Comparison of ENCODE assay signal across 19 mouse cellular contexts in the genomic region with DNA sequence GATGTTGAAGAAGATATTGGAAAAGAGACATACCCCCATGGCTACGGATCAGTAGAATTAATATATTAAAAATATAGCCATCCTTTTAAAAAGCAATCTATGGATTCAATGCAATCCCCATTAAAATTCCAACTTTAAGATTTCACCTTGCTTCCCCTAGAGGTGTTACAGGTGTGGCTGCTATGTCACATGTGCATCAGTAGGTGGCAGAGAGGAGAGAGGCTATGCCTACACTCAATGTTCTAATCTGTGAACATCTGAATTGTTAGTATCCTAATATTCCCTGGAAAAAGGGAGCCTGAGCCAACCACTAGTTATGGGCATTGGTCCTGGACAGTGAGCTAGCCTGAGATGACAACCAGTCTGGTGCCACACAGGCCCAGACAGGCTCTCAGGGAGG.
DNase-seq lines count a peak whose midpoint lies in the region; ATAC-seq and TF ChIP-seq lines count a peak whose summit lies in the region.
"Had no signal": no experiment of that assay in that cellular context is flagged by ENCODE, and none has a peak within 500 bp of the region (broad histone marks: within the 10 kb centered on the region; RNA-seq: fewer than 3 reads in every experiment).

No protein-coding gene starts in this region.

- no peak overlapping the region for H3K9ac ChIP-seq in kidney, postnatal 0 days (ENCODE audit: low read depth, low read length)
- no peak overlapping the region for H3K9ac ChIP-seq in kidney, embryonic 14.5 days (ENCODE audit: low read depth, low read length)
- H3K9ac ChIP-seq in hindbrain, embryonic 13.5 days, result no peak overlapping the region
- H3K9ac ChIP-seq: embryonic facial prominence, embryonic 15.5 days; kidney, embryonic 15.5 days; limb, embryonic 15.5 days; midbrain, embryonic 15.5 days; neural tube, embryonic 13.5 days had no signal

- WGBS in kidney, postnatal 0 days, result 88% methylated on average over 1 of the region's 1 CpGs
- WGBS in kidney, embryonic 14.5 days, result 100% methylated on average over 1 of the region's 1 CpGs
- 92% methylated on average over 1 of the region's 1 CpGs for WGBS in hindbrain, embryonic 13.5 days

- no peaks in the 10 kb centered on the region for H3K4me1 ChIP-seq in kidney, postnatal 0 days (replicated peaks; ENCODE audit: insufficient read depth, low read length)
- no peaks in the 10 kb centered on the region for H3K4me1 ChIP-seq in kidney, embryonic 14.5 days (ENCODE audit: control insufficient read depth, insufficient read depth, low read length)
- no peaks in the 10 kb centered on the region for H3K4me1 ChIP-seq in hindbrain, embryonic 13.5 days (replicated peaks)
- H3K4me1 ChIP-seq: embryonic facial prominence, embryonic 15.5 days; kidney, embryonic 15.5 days; limb, embryonic 15.5 days; midbrain, embryonic 15.5 days; neural tube, embryonic 13.5 days had no signal

- H3K4me3 ChIP-seq in gastrocnemius, adult 2 months, result no peak overlapping the region
- H3K4me3 ChIP-seq in kidney, postnatal 0 days (replicated peaks; ENCODE audit: low read depth, low read length), result no peak overlapping the region
- H3K4me3 ChIP-seq in kidney, embryonic 14.5 days (ENCODE audit: low read length), result no peak overlapping the region
- H3K4me3 ChIP-seq in hindbrain, embryonic 13.5 days, result no peak overlapping the region
- H3K4me3 ChIP-seq: embryonic facial prominence, embryonic 15.5 days; kidney, embryonic 15.5 days; limb, embryonic 15.5 days; midbrain, embryonic 15.5 days; neural tube, embryonic 13.5 days had no signal

- no peak overlapping the region for H3K27ac ChIP-seq in gastrocnemius, adult 2 months
- no peak overlapping the region for H3K27ac ChIP-seq in kidney, postnatal 0 days
- H3K27ac ChIP-seq in kidney, embryonic 14.5 days (ENCODE audit: low read depth, low read length), result no peak overlapping the region
- H3K27ac ChIP-seq in hindbrain, embryonic 13.5 days, result no peak overlapping the region
- H3K27ac ChIP-seq: embryonic facial prominence, embryonic 15.5 days; kidney, embryonic 15.5 days; limb, embryonic 15.5 days; midbrain, embryonic 15.5 days; neural tube, embryonic 13.5 days had no signal

- H3K4me2 ChIP-seq in kidney, postnatal 0 days (ENCODE audit: low read length), result no peak overlapping the region
- no peak overlapping the region for H3K4me2 ChIP-seq in kidney, embryonic 14.5 days (replicated peaks; ENCODE audit: low read depth, low read length)
- H3K4me2 ChIP-seq in hindbrain, embryonic 13.5 days, result no peak overlapping the region
- H3K4me2 ChIP-seq: embryonic facial prominence, embryonic 15.5 days; kidney, embryonic 15.5 days; limb, embryonic 15.5 days; midbrain, embryonic 15.5 days; neural tube, embryonic 13.5 days had no signal

- no peaks in the 10 kb centered on the region for H3K27me3 ChIP-seq in kidney, postnatal 0 days (ENCODE audit: insufficient read depth, low read length)
- no peaks in the 10 kb centered on the region for H3K27me3 ChIP-seq in kidney, embryonic 14.5 days (ENCODE audit: control insufficient read depth, insufficient read depth, low read length)
- no peaks in the 10 kb centered on the region for H3K27me3 ChIP-seq in hindbrain, embryonic 13.5 days
- H3K27me3 ChIP-seq: embryonic facial prominence, embryonic 15.5 days; kidney, embryonic 15.5 days; limb, embryonic 15.5 days; midbrain, embryonic 15.5 days; neural tube, embryonic 13.5 days had no signal

- H3K9me3 ChIP-seq in kidney, postnatal 0 days (replicated peaks; ENCODE audit: low read length), result no peaks in the 10 kb centered on the region
- H3K9me3 ChIP-seq in kidney, embryonic 14.5 days (ENCODE audit: control insufficient read depth, low read length), result no peaks in the 10 kb centered on the region
- no peaks in the 10 kb centered on the region for H3K9me3 ChIP-seq in hindbrain, embryonic 13.5 days
- H3K9me3 ChIP-seq: embryonic facial prominence, embryonic 15.5 days; kidney, embryonic 15.5 days; limb, embryonic 15.5 days; midbrain, embryonic 15.5 days; neural tube, embryonic 13.5 days had no signal

- no peak for ATAC-seq in kidney, postnatal 0 days (replicated peaks; ENCODE audit: low FRiP score, low read depth)
- no peak for ATAC-seq in kidney, embryonic 14.5 days (ENCODE audit: low FRiP score, low TSS enrichment)
- ATAC-seq in hindbrain, embryonic 13.5 days (ENCODE audit: low FRiP score), result no peak
- ATAC-seq: midbrain, embryonic 15.5 days had no signal

- peak; percentile 14; the same call in 1 of the 2 replicates for TF ChIP-seq CTCF in gastrocnemius, adult 2 months (IDR thresholded peaks at IDR 0.05)
- TF ChIP-seq CTCF in kidney, postnatal 0 days (IDR thresholded peaks at IDR 0.05; ENCODE audit: low read depth), result peak; percentile 43; the same call in 1 of the 2 replicates

- no peak for DNase-seq in gastrocnemius, adult 2 months
- no peak for DNase-seq in gastrocnemius, adult 8-10 months (ENCODE audit: low spot score in 2 of 2)
- DNase-seq in kidney, postnatal 0 days (ENCODE audit: low spot score), result no peak
- DNase-seq in A20 (ENCODE audit: low read depth, low spot score) (peak; percentile 31), R1 (ENCODE audit: low read depth, low spot score) (peak; percentile 3)
- DNase-seq: adrenal gland, postnatal 14 days; cerebellum, adult 9-10 months; heart, postnatal 4 days; left cerebral cortex, postnatal 4 days; lung, adult 18-20 months; lung, postnatal 4 days; thymus, postnatal 14 days had no signal

- intact Hi-C loops in gastrocnemius, adult 2 months (cut with DNase I), result no loop called here

- H3K36me3 ChIP-seq in kidney, postnatal 0 days (ENCODE audit: insufficient read depth, low read length), result no peaks in the 10 kb centered on the region
- no peaks in the 10 kb centered on the region for H3K36me3 ChIP-seq in kidney, embryonic 14.5 days (ENCODE audit: control insufficient read depth, insufficient read depth, low read length)
- no peaks in the 10 kb centered on the region for H3K36me3 ChIP-seq in hindbrain, embryonic 13.5 days
- H3K36me3 ChIP-seq: embryonic facial prominence, embryonic 15.5 days; kidney, embryonic 15.5 days; limb, embryonic 15.5 days; midbrain, embryonic 15.5 days; neural tube, embryonic 13.5 days had no signal

Comparison
In these comparisons a context has a peak if more than half of its experiments do, and no peak if none do; other contexts are left out.
1. DNase-seq: peak in A20 (single experiment) and R1 (single experiment); none in gastrocnemius, adult 2 months (single experiment), gastrocnemius, adult 8-10 months (0 of 2) and kidney, postnatal 0 days (single experiment).